Mouse (Mus musculus): ENCODE data around the gene Rhoa. TPM values are rescaled to one million over a fixed set of nuclear protein-coding genes. Genes with fewer than 3 reads are reported as not detected.

Rhoa gene
- polyA plus RNA-seq, 1 experiment from 2014 or later, result 190 TPM

- Histone ChIP-seq H3K27me3 (ENCODE audit: control insufficient read depth, insufficient read depth, low read depth, low read length) (no peaks in the 10 kb centered on the region), H3K27ac (ENCODE audit: low read length) (no peak overlapping the region), H3K4me2 (ENCODE audit: low read depth, low read length) (no peak overlapping the region), H3K9me3 (replicated peaks; ENCODE audit: control insufficient read depth, low read length) (no peaks in the 10 kb centered on the region; the same call in 1 of the 2 replicates), H3K36me3 (ENCODE audit: control insufficient read depth, insufficient read depth) (peaks cover 42% of the 10 kb centered on the region), H3K4me3 (ENCODE audit: low read depth, low read length) (no peak overlapping the region), H3K4me1 (ENCODE audit: control insufficient read depth, low read depth, low read length) (peaks cover 5% of the 10 kb centered on the region), H3K9ac (ENCODE audit: low read depth, low read length) (no peak overlapping the region)
- 94% methylated on average over 2 of the region's 2 CpGs for WGBS (ENCODE audit: insufficient replicate concordance)
- no peak for ATAC-seq (ENCODE audit: low read depth)
Measured at GRCm38 (mm10) chr9:108325811-108326210, 19.9 kb downstream of the Rhoa start.

- H3K9me3 ChIP-seq (replicated peaks; ENCODE audit: control insufficient read depth, low read length), result no peaks in the 10 kb centered on the region
- ATAC-seq (ENCODE audit: low read depth), result no peak
Measured at GRCm38 (mm10) chr9:108337848-108338550, 32.1 kb downstream of the Rhoa start.

GRCm38 (mm10) chr9:108338551-108338885, 32.6 kb downstream of the Rhoa start:
- Histone ChIP-seq H3K4me2 (ENCODE audit: low read depth, low read length) (peak overlapping the region; percentile 63), H3K27me3 (ENCODE audit: control insufficient read depth, insufficient read depth, low read depth, low read length) (no peaks in the 10 kb centered on the region), H3K27ac (ENCODE audit: low read length) (peak overlapping the region; percentile 100), H3K4me3 (ENCODE audit: low read depth, low read length) (peak overlapping the region; percentile 94), H3K9me3 (replicated peaks; ENCODE audit: control insufficient read depth, low read length) (no peaks in the 10 kb centered on the region), H3K36me3 (ENCODE audit: control insufficient read depth, insufficient read depth) (peaks cover 38% of the 10 kb centered on the region), H3K9ac (ENCODE audit: low read depth, low read length) (peak overlapping the region; percentile 99), H3K4me1 (ENCODE audit: control insufficient read depth, low read depth, low read length) (peaks cover 38% of the 10 kb centered on the region)
- 14% methylated on average over 6 of the region's 6 CpGs for WGBS (ENCODE audit: insufficient replicate concordance)
- no peak for ATAC-seq (ENCODE audit: low read depth)

More at GRCm38 (mm10) chr9:108337848-108338550, 32.1 kb downstream of the Rhoa start:
- H3K27ac ChIP-seq (ENCODE audit: low read length), result peak overlapping the region; percentile 100
- H3K27me3 ChIP-seq (ENCODE audit: control insufficient read depth, insufficient read depth, low read depth, low read length), result no peaks in the 10 kb centered on the region
- H3K36me3 ChIP-seq (ENCODE audit: control insufficient read depth, insufficient read depth), result peaks cover 43% of the 10 kb centered on the region
- peak overlapping the region; percentile 99 for H3K9ac ChIP-seq (ENCODE audit: low read depth, low read length)
- H3K4me3 ChIP-seq (ENCODE audit: low read depth, low read length), result peak overlapping the region; percentile 94
- 49% methylated on average over 10 of the region's 10 CpGs for WGBS (ENCODE audit: insufficient replicate concordance)
- H3K4me2 ChIP-seq (ENCODE audit: low read depth, low read length), result peak overlapping the region; percentile 63
- peaks cover 33% of the 10 kb centered on the region for H3K4me1 ChIP-seq (ENCODE audit: control insufficient read depth, low read depth, low read length)

GRCm38 (mm10) chr9:108338886-108339781, 33.2 kb downstream of the Rhoa start, which contains the start of gene Gpx1:
Gene Gpx1, plus strand, starts transcription at chr9:108338903.
- peak within 1 kb of the TSS; percentile 94 for H3K4me3 ChIP-seq (ENCODE audit: low read depth, low read length)
- peak; percentile 92 for ATAC-seq (ENCODE audit: low read depth)
- no peaks in the 10 kb centered on the region for H3K27me3 ChIP-seq (ENCODE audit: control insufficient read depth, insufficient read depth, low read depth, low read length)
- WGBS (ENCODE audit: insufficient replicate concordance), result under 1% methylated on average over 49 of the region's 49 CpGs
- H3K9me3 ChIP-seq (replicated peaks; ENCODE audit: control insufficient read depth, low read length), result no peaks in the 10 kb centered on the region
- H3K36me3 ChIP-seq (ENCODE audit: control insufficient read depth, insufficient read depth), result peaks cover 34% of the 10 kb centered on the region
- peak within 1 kb of the TSS; percentile 99 for H3K9ac ChIP-seq (ENCODE audit: low read depth, low read length)
- H3K27ac ChIP-seq (ENCODE audit: low read length), result peak within 1 kb of the TSS; percentile 100
- peak within 1 kb of the TSS; percentile 63 for H3K4me2 ChIP-seq (ENCODE audit: low read depth, low read length)
- peaks cover 45% of the 10 kb centered on the region for H3K4me1 ChIP-seq (ENCODE audit: control insufficient read depth, low read depth, low read length)

- peak overlapping the region; percentile 99 for H3K9ac ChIP-seq (ENCODE audit: low read depth, low read length)
- 4% methylated on average over 20 of the region's 20 CpGs for WGBS (ENCODE audit: insufficient replicate concordance)
- no peaks in the 10 kb centered on the region for H3K9me3 ChIP-seq (replicated peaks; ENCODE audit: control insufficient read depth, low read length)
- no peaks in the 10 kb centered on the region for H3K27me3 ChIP-seq (ENCODE audit: control insufficient read depth, insufficient read depth, low read depth, low read length)
- peak overlapping the region; percentile 94 for H3K4me3 ChIP-seq (ENCODE audit: low read depth, low read length)
- H3K4me1 ChIP-seq (ENCODE audit: control insufficient read depth, low read depth, low read length), result peaks cover 51% of the 10 kb centered on the region
- ATAC-seq (ENCODE audit: low read depth), result no peak
- H3K27ac ChIP-seq (ENCODE audit: low read length), result peak overlapping the region; percentile 100
- peaks cover 27% of the 10 kb centered on the region for H3K36me3 ChIP-seq (ENCODE audit: control insufficient read depth, insufficient read depth)
- H3K4me2 ChIP-seq (ENCODE audit: low read depth, low read length), result peak overlapping the region; percentile 63
Measured at GRCm38 (mm10) chr9:108339886-108340257, 33.9 kb downstream of the Rhoa start.

GRCm38 (mm10) chr9:108340258-108341138, 34.6 kb downstream of the Rhoa start:
- H3K9ac ChIP-seq (ENCODE audit: low read depth, low read length), result peak overlapping the region; percentile 99
- peaks cover 55% of the 10 kb centered on the region for H3K4me1 ChIP-seq (ENCODE audit: control insufficient read depth, low read depth, low read length)
- peak overlapping the region; percentile 63 for H3K4me2 ChIP-seq (ENCODE audit: low read depth, low read length)
- peak; percentile 67 for ATAC-seq (ENCODE audit: low read depth)
- WGBS (ENCODE audit: insufficient replicate concordance), result 9% methylated on average over 10 of the region's 10 CpGs
- H3K36me3 ChIP-seq (ENCODE audit: control insufficient read depth, insufficient read depth), result peaks cover 21% of the 10 kb centered on the region
- H3K9me3 ChIP-seq (replicated peaks; ENCODE audit: control insufficient read depth, low read length), result no peaks in the 10 kb centered on the region
- peak overlapping the region; percentile 94 for H3K4me3 ChIP-seq (ENCODE audit: low read depth, low read length)
- H3K27ac ChIP-seq (ENCODE audit: low read length), result peak overlapping the region; percentile 100
- H3K27me3 ChIP-seq (ENCODE audit: control insufficient read depth, insufficient read depth, low read depth, low read length), result no peaks in the 10 kb centered on the region

GRCm38 (mm10) chr9:108341139-108341475, 35.2 kb downstream of the Rhoa start:
- H3K27ac ChIP-seq (ENCODE audit: low read length), result peak overlapping the region; percentile 100
- peaks cover 59% of the 10 kb centered on the region for H3K4me1 ChIP-seq (ENCODE audit: control insufficient read depth, low read depth, low read length)
- peak overlapping the region; percentile 63 for H3K4me2 ChIP-seq (ENCODE audit: low read depth, low read length)
- H3K9me3 ChIP-seq (replicated peaks; ENCODE audit: control insufficient read depth, low read length), result no peaks in the 10 kb centered on the region
- 32% methylated on average over 5 of the region's 5 CpGs for WGBS (ENCODE audit: insufficient replicate concordance)
- H3K4me3 ChIP-seq (ENCODE audit: low read depth, low read length), result peak overlapping the region; percentile 94
- H3K36me3 ChIP-seq (ENCODE audit: control insufficient read depth, insufficient read depth), result peaks cover 15% of the 10 kb centered on the region
- H3K27me3 ChIP-seq (ENCODE audit: control insufficient read depth, insufficient read depth, low read depth, low read length), result no peaks in the 10 kb centered on the region
- no peak for ATAC-seq (ENCODE audit: low read depth)
- peak overlapping the region; percentile 65 for H3K9ac ChIP-seq (ENCODE audit: low read depth, low read length)

- peaks cover 13% of the 10 kb centered on the region for H3K36me3 ChIP-seq (ENCODE audit: control insufficient read depth, insufficient read depth)
- no peaks in the 10 kb centered on the region for H3K27me3 ChIP-seq (ENCODE audit: control insufficient read depth, insufficient read depth, low read depth, low read length)
- peak overlapping the region; percentile 94 for H3K4me3 ChIP-seq (ENCODE audit: low read depth, low read length)
- peaks cover 61% of the 10 kb centered on the region for H3K4me1 ChIP-seq (ENCODE audit: control insufficient read depth, low read depth, low read length)
- H3K9ac ChIP-seq (ENCODE audit: low read depth, low read length), result peak overlapping the region; percentile 65
- no peak for ATAC-seq (ENCODE audit: low read depth)
- H3K9me3 ChIP-seq (replicated peaks; ENCODE audit: control insufficient read depth, low read length), result no peaks in the 10 kb centered on the region
- H3K27ac ChIP-seq (ENCODE audit: low read length), result peak overlapping the region; percentile 100
- peak overlapping the region; percentile 63 for H3K4me2 ChIP-seq (ENCODE audit: low read depth, low read length)
Measured at GRCm38 (mm10) chr9:108341801-108342200, 35.9 kb downstream of the Rhoa start.

Data from liver, embryonic 16.5 days (tissue).